Mouse (Mus musculus) skeletal muscle tissue, adult 2 months (tissue): ENCODE measurements around the gene Cntfr.
"Not testable (repeated sequence)": the region's sequence is repeated elsewhere in the genome, so short reads cannot be mapped to it uniquely, and the experiment has no call there.

Source experiments
- DNase-seq: peaks from one replicate; pipeline ENCODE4 v3.0.0-alpha.2; 2012; ENCODE audit warnings: low read depth, low spot score

The Cntfr gene

DNA sequence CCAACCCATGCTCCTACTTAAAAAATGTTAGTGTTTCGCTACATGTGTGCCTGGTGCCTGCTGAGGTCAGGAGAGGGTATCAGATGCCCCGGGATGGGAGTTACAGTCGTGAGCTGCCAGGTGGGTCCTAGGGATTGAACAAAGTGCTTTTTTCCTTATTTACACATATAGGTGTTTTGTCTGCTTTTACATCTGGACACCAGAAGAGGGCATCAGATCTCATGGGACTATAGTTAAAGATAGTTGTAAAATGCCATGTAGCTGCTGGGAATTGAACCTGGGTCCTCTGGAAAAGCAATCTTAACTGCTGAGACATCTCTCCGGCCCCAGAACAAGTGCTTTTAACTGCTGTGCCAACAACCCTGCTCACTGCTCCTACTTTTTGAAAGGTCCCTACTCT, 13.3 kb upstream of the Cntfr start:
- DNase-seq: no peak

DNA sequence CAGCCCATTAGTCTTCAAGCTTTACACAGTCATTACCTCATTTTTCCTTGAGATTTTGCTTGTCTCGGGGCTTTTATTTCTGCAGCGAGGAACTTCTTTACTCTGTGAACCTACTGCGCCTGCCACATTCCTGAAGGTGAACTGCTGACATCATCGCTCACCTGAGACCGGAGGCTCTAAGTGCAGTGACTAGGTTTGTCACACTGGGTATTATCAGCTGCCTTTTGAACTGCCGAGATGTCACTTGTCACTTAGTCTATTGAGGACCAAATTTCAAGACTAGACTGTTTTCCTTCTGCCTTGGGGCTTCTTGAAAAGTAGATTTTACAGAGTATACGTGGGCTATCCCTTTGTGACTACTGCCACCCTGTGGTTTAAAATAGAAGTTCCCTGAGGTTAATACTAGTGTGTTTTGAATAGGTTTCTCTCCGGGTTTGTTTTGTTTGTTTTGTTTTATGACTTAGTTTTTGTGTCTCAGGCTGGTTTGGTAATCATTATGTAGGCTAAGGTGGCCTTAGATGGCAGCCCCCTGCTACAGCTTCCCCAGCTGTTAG, 11.4 kb upstream of the Cntfr start:
- DNase-seq: no peak

DNA sequence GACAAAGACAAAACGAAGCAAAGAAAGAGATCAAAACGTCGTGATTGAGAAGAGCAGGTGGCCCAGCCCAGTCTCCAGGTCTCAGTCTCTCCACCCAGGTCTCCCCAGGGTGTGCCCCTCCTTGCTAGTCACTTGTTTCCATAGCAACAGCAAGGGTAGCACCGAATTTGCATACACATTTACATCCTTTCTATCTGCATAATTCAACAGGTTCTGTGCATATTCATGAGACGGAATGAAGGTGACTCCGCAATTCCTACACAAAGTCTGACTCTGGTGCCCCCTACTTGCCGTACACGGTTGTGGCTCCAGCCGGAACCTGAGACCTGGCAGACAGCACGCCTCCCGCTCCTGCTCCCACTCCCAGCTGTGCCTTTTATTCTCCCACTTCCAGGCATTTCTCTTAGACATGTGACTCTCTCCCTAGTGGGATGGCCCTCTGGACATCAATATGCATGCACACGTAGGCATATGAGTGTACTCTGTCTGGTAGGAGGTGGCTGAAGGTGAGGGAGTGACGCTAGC, 10.2 kb upstream of the Cntfr start:
- peak; percentile 57 for DNase-seq

DNA sequence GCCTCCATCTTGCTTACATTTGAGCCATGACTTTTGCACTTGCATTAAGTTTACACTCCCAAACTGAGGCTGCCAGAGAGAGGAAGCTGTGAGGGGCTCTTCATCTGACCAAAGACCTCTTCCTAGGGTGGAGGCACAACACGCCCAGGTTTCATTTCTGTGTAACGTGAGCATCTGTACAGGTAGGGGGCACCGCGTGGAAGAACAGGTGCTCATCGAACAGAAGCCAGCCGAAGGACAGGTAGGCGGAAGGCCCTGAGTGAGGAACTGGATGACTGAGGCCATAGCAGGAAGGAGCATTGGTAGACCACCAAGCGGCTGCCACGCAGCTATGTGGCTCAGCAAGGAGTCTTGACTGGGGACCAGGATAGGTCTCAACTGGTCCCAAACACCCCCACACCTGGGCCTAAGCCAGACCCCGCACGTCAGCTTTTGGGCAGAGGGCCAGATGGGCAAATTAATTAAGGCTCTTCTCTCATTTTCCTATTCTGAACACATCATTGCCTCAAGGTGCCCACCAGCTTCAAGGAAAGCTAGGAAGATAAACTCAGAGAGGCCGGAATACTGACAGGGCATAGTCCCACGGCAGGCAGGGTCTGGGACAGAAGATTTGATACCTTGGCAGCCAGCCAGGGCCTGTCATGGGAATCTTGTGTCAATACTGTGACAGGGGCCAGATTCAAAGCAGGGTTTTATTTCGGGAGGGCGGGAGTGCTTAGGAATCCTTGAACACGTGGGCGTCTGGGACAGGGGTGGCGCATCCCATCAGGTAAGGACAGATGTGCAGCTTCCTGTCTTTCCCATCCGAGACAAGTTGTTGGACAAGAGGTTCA, 9.2 kb upstream of the Cntfr start:
- DNase-seq: no peak

DNA sequence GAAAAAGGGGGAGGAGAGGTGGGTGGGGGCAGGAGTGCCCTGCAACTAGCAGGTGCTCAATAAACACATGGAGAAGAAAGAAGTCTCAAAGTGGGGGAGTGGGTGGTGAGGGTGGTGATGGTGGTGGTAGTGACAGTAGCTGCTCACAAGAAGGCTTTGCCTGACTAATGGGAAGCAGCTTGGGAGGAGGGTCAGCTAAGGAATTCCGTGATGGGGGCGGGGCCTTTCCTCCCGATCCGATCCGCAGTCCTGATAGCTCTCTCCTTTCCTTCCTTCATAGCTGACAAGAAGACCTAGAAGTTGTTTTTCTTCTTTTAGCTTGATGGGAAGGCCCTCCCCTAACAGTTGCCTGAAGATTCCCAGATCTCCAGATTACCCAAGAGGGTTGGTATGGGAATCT, 7.8 kb upstream of the Cntfr start:
- no peak for DNase-seq

- DNase-seq: not testable (repeated sequence)
Observed at GRCm38 (mm10) chr4:41702226-41702625, 5.3 kb upstream of the Cntfr start.

- not testable (repeated sequence) for DNase-seq
Observed at GRCm38 (mm10) chr4:41700224-41700623, 3.3 kb upstream of the Cntfr start.

DNA sequence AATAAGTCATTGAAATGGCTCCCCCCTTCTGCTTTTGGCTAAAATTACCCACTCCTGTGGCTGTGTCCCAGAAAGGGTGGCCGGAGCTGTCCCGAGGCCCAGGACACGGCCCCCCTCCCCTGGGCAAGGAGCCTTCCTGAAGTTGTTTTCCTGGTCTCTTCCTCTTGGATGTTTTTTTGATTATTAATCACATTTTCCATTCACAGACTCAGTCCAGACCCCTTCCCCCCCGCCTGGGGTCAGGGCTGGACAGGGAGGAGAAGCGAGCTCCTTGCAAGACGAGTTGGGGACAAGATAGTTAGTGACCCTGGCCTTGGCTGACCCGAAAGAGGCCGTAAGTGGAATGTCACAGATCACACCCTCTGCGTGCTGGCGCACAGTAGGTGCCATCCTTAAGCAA, 2.9 kb upstream of the Cntfr start, which contains the start of gene Il11ra1:
Gene Il11ra1 (plus strand): TSS at position 207 of the 400 bp plus-strand sequence.
- DNase-seq: not testable (repeated sequence)

GRCm38 (mm10) chr4:41698421-41699016, 1.6 kb upstream of the Cntfr start:
- peak; percentile 71 for DNase-seq

GRCm38 (mm10) chr4:41696452-41696851, 437 bp downstream of the Cntfr start:
- not testable (repeated sequence) for DNase-seq

- DNase-seq: not testable (repeated sequence)
Observed at GRCm38 (mm10) chr4:41695800-41696199, 1.1 kb downstream of the Cntfr start.

DNA sequence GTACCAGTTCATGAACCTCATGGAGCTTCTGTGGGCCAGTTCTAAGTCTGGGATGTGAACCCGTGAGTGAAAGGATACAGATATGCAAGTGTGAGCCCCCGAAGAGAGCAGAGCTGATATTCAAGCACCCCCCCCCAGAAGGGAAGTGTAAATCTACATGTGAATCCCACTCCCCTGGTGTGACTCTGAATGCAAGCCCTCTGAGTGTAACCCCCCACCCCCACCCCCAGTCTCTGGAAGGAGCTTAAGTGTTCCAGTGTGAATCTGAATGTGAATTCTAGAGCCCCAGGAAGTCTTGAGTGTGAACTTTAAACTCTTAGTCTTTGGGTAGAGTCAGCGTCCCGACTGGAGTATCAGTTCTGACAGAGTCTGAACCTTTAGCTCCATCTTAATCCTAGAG, 3.4 kb downstream of the Cntfr start:
- DNase-seq: not testable (repeated sequence)

- not testable (repeated sequence) for DNase-seq
Observed at GRCm38 (mm10) chr4:41690014-41690413, 6.9 kb downstream of the Cntfr start.

- not testable (repeated sequence) for DNase-seq
Observed at GRCm38 (mm10) chr4:41688562-41688961, 8.3 kb downstream of the Cntfr start.

DNA sequence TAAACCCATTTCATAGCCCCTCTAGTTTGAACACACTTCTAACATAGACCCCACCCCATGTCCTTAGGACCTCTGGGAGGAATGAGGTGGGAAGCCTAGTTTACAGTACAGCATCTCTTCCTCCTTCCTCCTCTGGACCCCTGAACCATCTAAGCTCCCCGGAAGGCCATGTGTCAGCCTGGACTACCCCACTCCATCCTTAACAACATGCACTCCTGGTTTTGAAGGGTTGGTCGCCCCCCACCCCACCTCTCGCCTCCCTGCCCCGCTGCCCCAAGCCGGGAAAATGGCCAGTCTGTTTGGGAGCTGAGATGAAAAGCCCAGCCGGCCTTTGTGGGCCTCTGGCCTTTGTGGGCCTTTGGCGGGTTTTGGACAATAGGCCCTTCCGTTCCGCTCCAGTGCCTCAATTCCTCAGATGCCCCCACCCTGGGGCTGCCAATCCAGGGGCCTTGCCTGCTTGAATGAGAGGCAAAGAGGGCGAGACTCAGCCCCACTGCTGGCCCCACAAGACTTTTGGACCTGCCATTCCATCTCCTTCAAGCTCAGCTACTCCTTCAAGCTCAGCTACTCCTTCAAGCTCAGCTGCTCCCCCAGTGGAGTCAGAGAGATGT, 10.9 kb downstream of the Cntfr start:
- DNase-seq: not testable (repeated sequence)

- DNase-seq: not testable (repeated sequence)
Observed at GRCm38 (mm10) chr4:41684931-41685453, 11.9 kb downstream of the Cntfr start.

DNA sequence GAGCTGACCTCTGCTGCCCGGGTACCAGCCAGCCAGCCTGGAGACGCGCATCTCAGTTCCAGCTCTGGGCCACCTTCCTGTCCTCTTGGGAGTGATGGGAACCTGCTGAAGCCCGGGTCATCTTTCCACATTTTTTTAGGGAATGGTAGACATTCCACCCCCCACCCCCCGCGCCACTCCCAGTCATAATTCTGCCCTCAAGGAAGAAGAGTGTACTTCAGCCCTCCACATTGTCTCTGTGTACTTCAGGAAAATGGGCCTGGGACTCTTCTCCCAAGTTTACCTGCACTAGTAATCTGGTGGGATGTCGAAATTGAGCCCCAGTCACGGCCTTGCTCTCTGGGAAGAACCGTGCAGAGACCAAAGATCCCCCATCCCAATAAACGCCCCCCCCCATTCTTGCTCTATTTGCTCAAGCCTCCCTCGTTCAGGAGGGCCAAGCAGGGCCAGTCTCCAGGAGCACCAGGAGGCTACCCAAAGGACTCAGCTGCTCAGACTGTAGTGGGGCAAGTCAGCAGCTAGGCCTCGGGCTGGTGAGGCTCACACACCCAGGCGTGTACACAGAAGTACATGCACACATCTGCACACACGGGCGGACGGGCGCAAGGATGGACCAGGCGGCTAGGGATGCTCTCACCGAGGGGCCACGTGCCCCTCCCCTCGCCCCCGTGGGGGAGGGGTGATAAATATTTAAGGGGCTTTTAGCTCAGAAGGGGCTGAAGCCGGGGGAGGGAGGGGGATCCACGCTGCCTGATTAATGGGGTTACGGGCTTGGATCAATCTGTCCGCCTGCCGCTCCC, 12.6 kb downstream of the Cntfr start:
- DNase-seq: not testable (repeated sequence)

DNA sequence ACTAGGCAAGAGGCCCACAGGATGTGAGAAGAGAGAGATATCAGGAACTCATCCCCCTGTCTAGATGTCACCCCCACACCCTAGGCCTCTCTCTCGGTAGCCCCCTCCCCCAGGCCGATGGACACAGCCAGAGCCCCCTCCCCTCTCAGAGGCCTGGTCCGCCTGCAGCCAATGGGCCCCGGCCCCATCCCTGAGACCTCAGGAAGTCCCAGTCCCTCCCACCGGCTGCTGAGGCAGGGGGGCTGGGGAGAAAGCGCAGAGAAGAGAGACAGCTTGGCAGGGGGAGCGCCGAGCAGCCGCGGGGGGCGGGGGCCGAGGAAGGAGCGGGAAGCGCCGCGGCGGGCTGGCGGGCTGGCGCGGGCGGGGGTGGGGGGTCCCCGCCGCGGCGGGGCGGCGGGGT, 13.6 kb downstream of the Cntfr start:
- not testable (repeated sequence) for DNase-seq

DNA sequence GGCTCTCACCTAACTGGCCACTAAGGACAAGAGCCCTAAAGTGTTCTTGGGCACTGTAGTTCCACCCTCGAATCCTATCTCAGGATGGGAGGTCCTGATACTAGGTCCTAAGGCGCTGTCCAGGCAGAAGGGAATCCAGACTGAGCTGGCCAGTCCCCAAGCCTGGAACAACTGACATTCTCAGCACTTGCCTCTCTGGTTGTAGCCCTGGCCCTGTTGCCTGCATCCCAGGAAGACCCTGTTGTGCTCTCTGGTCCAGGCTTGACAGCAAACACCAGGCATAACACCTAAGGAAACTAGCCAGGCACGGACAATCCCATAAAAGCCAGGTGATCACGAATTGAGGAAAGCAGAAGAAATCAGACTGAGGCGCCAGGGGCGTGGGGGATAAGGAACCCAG, 14.1 kb downstream of the Cntfr start:
- no peak for DNase-seq

DNA sequence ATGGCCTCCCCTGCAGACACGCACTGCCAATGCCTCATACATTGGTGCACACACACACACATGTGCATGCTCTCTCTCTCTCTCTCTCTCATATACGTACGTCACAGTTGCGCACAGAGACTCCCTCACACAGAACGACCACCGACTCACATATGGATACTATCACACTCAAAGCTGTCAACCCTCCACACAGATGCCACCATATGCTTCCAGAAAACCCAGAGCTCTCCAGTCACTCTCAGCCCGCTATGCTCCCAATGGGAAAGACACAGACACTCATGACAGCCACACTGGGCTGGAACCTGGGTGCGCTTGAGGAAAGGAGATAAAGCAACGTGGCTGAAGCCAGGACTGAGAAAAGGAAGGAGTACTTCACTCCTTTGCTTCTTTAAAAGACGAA, 14.9 kb downstream of the Cntfr start:
- no peak for DNase-seq

GRCm38 (mm10) chr4:41681176-41681575, 15.7 kb downstream of the Cntfr start:
- DNase-seq: no peak
